In genomic region chr7:56899762-56900161, GRCm38 (mm10) we compare ENCODE assay signal across 25 mouse cellular contexts.
"Had no signal": no experiment of that assay in that cellular context is flagged by ENCODE, and none has a peak within 500 bp of the region (broad histone marks: within the 10 kb centered on the region; RNA-seq: fewer than 3 reads in every experiment).

No protein-coding gene starts in this region.

- H3K27ac ChIP-seq: layer of hippocampus, adult 2 months; limb, embryonic 10.5 days; limb, embryonic 13.5 days; liver, embryonic 12.5 days; liver, embryonic 15.5 days; lung, embryonic 15.5 days; neural tube, embryonic 12.5 days; neural tube, embryonic 15.5 days; stomach, postnatal 0 days had no signal

- ATAC-seq: liver, embryonic 12.5 days had no signal

- H3K9me3 ChIP-seq: limb, embryonic 10.5 days; limb, embryonic 13.5 days; liver, embryonic 12.5 days; liver, embryonic 15.5 days; lung, embryonic 15.5 days; neural tube, embryonic 12.5 days; neural tube, embryonic 15.5 days had no signal

- H3K4me3 ChIP-seq: layer of hippocampus, adult 2 months; limb, embryonic 10.5 days; limb, embryonic 13.5 days; liver, embryonic 12.5 days; liver, embryonic 15.5 days; lung, embryonic 15.5 days; megakaryocyte, embryonic 14.5 days; neural tube, embryonic 12.5 days; neural tube, embryonic 15.5 days had no signal

- H3K36me3 ChIP-seq: limb, embryonic 10.5 days; limb, embryonic 13.5 days; liver, embryonic 12.5 days; liver, embryonic 15.5 days; lung, embryonic 15.5 days; neural tube, embryonic 12.5 days; neural tube, embryonic 15.5 days had no signal

- H3K27me3 ChIP-seq: limb, embryonic 13.5 days; liver, embryonic 12.5 days; liver, embryonic 15.5 days; lung, embryonic 15.5 days; megakaryocyte, embryonic 14.5 days; neural tube, embryonic 12.5 days; neural tube, embryonic 15.5 days had no signal

- H3K4me1 ChIP-seq: limb, embryonic 10.5 days; limb, embryonic 13.5 days; liver, embryonic 12.5 days; liver, embryonic 15.5 days; lung, embryonic 15.5 days; megakaryocyte, embryonic 14.5 days; neural tube, embryonic 12.5 days; neural tube, embryonic 15.5 days had no signal

- H3K4me2 ChIP-seq: limb, embryonic 13.5 days; liver, embryonic 12.5 days; liver, embryonic 15.5 days; lung, embryonic 15.5 days; midbrain, embryonic 11.5 days; neural tube, embryonic 12.5 days; neural tube, embryonic 15.5 days had no signal

- H3K9ac ChIP-seq: limb, embryonic 13.5 days; liver, embryonic 12.5 days; liver, embryonic 15.5 days; lung, embryonic 15.5 days; neural tube, embryonic 12.5 days; neural tube, embryonic 15.5 days had no signal

- DNase-seq: kidney, adult 11 months; kidney, postnatal 10 days; layer of hippocampus, adult 9-11 months; liver; lung, adult 18-20 months; lung, postnatal 10 days; lung, postnatal 36 days; midbrain, embryonic 14.5 days; right cerebral cortex, adult 18-20 months; right cerebral cortex, postnatal 14 days; right cerebral cortex, postnatal 4 days; thymus, adult 2 months; thymus, postnatal 14 days; thymus, postnatal 4 days had no signal
